Mouse (Mus musculus): ENCODE measurements at regions not wholly inside any gene's neighbourhood (a gene's known extent, or its start where the extent isn't known, plus 50 kb on each side); places are given as distances from the start of the nearest gene placed in this dataset.

- no peak for TF ChIP-seq CTCF (conservative IDR thresholded peaks at IDR 0.05; ENCODE audit: low read length)
- TF ChIP-seq POU5F1 (IDR thresholded peaks at IDR 0.05; ENCODE audit: borderline replicate concordance, low read length), result no peak
Measured at GRCm38 (mm10) chr1:61221131-61221530, 243.4 kb downstream of the Icos start.
